Mouse (Mus musculus): Measurements from ENCODE around the gene Rnf181.
A peak's percentile ranks its signal among the peaks of the same experiment; 100 is the strongest.

Gene Rnf181

GRCm38 (mm10) chr6:72359891-72360598 is 6.7 kb downstream of the Rnf181 start:
- no peak for DNase-seq (ENCODE audit: low spot score in 2 of 2)

- DNase-seq (ENCODE audit: low spot score in 2 of 2) = no peak
These were observed 7.4 kb downstream of the Rnf181 start for GRCm38 (mm10) chr6:72359343-72359742.

- DNase-seq (ENCODE audit: low spot score in 2 of 2) = no peak
These were observed 8.5 kb downstream of the Rnf181 start for GRCm38 (mm10) chr6:72358086-72358764.

GRCm38 (mm10) chr6:72357164-72358079 is 9.3 kb downstream of the Rnf181 start:
- no peak for DNase-seq (ENCODE audit: low spot score in 2 of 2)

DNA sequence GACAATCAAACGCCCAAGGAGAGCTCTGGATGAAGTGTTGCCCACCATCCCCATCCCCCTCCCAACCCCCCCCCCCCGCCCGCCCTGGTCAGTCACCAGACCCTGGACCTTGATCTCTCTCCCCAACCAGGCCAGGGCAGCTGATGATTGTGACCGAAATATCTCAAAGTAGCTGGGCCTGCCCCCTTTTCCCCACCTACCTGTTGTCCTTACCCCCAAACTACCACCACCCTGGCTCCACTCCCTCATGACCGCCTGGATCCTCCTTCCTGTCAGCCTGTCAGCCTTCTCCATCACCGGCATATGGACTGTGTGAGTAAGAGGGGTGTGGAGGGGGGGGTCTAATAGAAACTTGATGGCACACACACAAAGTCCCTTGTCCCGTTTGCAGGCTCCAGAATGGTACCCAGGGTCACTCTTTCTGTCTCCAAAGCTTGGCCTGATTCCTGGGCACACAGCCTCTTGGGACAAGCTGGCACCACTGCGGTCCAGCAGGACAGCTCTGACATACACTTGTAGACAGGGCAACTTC is 10.7 kb downstream of the Rnf181 start:
- no peak for DNase-seq (ENCODE audit: low spot score in 2 of 2)

DNA sequence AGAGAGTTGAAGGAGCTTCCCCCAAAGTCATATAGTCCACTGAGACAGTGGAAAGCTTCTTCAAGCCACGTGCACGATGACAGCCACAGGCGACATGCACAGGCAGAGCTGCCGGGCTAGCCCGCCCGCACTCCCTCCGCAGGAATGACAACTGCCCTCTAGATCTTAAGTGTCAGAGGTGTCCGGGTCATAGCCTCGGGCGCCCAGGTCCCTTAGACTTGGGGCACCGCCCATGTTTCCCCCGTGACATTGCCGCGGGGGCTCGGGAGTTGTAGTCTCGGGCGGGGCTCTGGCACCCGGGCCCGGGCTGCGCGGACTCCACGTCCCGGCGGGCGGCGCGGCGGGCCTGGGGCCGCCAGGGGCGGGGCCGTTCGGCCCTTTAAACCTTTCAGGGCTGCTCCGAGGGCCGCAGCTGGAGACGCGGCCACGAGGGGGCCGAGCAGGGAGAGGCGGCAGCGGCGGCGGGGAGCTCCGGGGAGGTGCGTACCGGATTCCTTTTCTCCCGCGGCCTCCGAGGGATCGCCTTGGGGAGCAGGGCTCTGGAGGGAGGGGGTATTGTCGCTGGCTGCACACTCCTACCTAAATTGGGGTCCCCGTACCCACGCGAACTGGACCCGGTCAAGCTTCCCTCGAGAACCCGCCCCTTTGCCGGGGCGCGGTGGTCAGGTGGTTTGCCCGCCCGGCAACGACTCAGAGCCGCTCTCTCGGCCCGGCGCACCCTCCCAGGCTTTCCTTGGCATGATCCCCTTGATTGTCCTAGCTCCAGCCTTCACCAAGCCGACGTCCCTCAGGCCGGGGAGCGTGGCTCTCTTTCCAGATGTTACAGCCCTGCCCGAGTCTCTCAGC is 11.5 kb downstream of the Rnf181 start, which contains the start of gene Tmem150a:
Gene Tmem150a, plus strand, starts transcription at position 382 of the 846 bp plus-strand sequence.
- DNase-seq (ENCODE audit: low spot score in 2 of 2) = peak; percentile 81 to 85

GRCm38 (mm10) chr6:72354025-72354424 is 12.7 kb downstream of the Rnf181 start:
- no peak for DNase-seq (ENCODE audit: low spot score in 2 of 2)

GRCm38 (mm10) chr6:72352636-72353405 is 13.9 kb downstream of the Rnf181 start:
- DNase-seq (ENCODE audit: low spot score in 2 of 2) = no peak

DNA sequence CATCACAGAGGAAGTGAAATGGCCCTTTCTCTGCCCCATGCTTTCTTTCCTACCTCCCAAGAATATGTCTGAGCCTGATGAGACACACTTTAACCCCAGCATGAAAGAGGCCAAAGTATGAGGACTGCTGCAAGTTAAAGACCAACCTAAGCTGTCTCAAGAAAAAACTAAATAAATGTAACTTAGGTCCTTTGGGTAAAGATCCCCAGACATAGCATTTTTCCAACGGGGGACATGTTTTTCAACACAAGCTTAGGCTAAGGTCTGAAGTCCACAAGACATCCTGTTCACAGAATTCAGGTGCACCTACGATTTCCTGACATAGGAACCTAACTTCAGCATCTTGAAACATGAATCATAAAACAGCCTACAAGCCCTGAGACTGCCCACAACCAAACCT is 16.5 kb downstream of the Rnf181 start:
- no peak for DNase-seq (ENCODE audit: low spot score in 2 of 2)

GRCm38 (mm10) chr6:72348411-72348810 is 18.3 kb downstream of the Rnf181 start:
- no peak for DNase-seq (ENCODE audit: low spot score in 2 of 2)

DNA sequence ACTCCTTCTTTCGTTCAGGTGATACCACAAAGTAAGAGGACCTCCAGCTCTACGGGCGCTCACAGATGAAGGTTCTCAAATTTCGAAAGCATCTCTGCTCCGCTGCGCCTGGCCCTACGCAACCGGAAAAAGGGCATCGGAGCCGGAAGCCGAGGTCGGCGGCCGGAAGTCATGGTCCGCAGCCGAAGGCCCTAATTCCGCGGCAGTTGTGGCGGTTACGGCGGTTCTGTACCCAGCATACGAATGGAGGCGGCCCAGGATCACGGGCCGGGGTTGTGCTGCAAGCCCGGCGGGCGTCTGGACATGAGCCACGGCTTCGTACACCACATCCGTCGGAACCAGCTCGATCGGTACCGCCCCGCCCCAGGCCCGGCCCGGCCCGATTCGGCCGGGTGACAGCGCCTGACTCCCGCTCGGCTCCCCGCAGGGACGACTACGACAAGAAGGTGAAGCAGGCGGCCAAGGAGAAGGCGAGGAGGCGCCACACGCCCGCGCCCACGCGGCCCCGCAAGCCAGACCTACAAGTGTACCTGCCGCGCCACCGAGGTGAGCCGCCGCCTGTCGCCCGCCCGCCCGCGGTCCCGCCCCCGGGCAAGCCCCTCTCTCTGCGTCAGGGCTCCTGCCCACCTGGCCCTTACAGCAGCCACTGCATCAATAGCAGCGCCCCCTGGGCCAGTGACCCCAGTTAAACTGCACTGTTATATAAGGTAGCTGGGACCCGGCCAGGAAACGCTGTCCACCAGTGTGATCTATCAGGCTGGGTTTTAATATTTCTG is 19.4 kb downstream of the Rnf181 start, which contains the start of gene 0610030E20Rik:
Gene 0610030E20Rik, plus strand, starts transcription at position 152 of the 776 bp plus-strand sequence.
- DNase-seq (ENCODE audit: low spot score in 2 of 2) = peak; percentile 66 to 75

DNA sequence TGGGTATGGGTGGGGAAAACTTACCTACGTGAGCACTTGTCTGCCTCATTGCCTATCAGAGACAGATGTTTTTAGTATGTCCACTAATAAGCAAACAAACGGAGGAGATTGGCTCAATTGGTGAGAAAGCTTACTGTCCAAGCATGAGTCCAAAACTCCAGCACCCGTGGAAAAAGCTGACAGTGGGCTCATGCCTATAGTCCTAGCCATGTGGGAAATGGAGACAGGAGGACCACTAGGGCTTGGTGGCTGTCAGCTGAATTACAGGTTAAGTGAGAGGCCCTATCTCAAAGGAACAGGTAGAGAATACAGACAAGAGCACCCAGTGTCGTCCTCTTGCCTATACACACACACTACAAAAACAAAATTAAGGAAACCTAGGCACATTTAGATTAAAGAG is 20.5 kb downstream of the Rnf181 start:
- no peak for DNase-seq (ENCODE audit: low spot score in 2 of 2)

DNA sequence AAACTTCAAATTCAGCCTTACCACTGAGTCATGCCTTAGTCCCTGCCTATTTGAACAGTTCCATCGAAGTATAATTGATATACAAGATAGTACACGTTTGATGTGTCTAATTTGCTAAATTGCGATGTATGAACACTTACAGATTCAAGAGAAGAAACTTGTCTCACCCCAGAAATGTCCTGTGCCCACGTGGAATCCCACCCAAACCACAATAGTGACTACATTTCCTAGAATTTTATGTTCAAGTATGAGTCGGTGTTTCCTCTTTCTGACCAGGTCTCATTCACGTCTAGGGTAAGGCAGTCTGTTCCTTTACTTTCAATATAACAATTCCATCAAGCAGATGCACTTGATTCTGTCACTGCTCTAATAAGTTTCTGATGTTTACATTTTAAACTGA is 21.1 kb downstream of the Rnf181 start:
- no peak for DNase-seq (ENCODE audit: low spot score in 2 of 2)

DNA sequence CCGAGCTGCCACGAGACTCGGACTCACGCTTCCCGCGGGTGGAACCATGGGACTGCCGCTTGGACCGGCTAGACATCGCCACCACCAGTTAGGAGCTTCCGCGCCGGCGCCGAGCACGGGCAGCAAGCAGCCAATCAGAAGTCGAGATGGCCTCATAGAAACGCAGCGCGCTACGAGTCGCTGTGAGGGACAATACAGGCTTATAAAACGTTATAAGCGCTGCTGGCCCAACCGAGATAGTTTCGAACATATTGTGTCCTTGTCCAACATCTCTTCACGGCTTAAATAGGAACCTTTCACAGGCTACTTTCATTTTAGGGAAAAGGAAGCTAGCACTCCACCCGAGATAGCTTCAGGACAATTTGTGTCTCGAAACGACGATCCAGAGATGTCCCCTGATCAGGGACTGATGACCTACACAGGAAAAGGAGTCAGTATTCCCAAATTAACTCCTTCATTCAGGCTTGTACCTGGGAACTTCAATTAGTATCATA is 21.6 kb downstream of the Rnf181 start, which contains the start of gene Usp39:
Gene Usp39, minus strand, starts transcription at position 111 of the 494 bp plus-strand sequence.
- peak; percentile 87 to 92 for DNase-seq (ENCODE audit: low spot score in 2 of 2)

- DNase-seq (ENCODE audit: low spot score in 2 of 2) = no peak
These were observed 22.2 kb downstream of the Rnf181 start for GRCm38 (mm10) chr6:72344396-72345073.

DNA sequence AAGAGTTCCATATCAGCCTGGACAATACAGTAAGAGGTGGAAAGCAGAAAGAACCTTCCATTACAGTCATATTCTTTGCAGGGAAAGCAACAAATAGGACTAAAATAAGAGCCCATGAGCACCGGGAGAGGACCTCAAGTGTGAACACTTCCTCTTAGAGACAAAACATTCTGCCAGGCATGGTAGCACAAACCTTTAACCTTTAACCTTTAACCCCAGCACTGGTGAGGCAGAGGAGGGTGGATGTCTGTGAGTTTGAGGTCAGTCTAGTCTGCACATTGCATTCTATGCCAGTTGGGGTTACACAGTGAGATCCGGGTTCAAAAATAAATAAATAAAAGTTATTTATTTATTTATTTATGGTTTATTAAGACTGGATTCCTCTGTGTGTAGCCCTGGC is 26.3 kb downstream of the Rnf181 start:
- no peak for DNase-seq (ENCODE audit: low spot score in 2 of 2)

- DNase-seq (ENCODE audit: low spot score in 2 of 2) = no peak
These were observed 33.6 kb downstream of the Rnf181 start for GRCm38 (mm10) chr6:72333111-72333510.

- DNase-seq (ENCODE audit: low spot score in 2 of 2) = no peak
These were observed 36.6 kb downstream of the Rnf181 start for GRCm38 (mm10) chr6:72330133-72330532.

Measured in urinary bladder, postnatal 4 days (tissue).